Mouse (Mus musculus) heart, embryonic 15.5 days (tissue): ENCODE measurements at regions not wholly inside any gene's neighbourhood (a gene's known extent, or its start where the extent isn't known, plus 50 kb on each side); places are given as distances from the start of the nearest gene placed in this dataset.

Source experiments
- ATAC-seq: fragments of 200-750 bp; cut with Nextera tagmentation; replicated peaks from 2 replicates; pipeline ENCODE4 v1.8.0; 2017; ENCODE audit warnings: low read depth, moderate TSS enrichment; ENCODE audit not compliant: insufficient number of reproducible peaks, insufficient read depth, low FRiP score
- H3K27ac ChIP-seq: fragments of 300-500 bp; sonication (generic); 2 replicates; pipeline ENCODE4 v1.5.1; 2015; ENCODE audit warnings: mild to moderate bottlenecking, inconsistent platforms
- H3K27me3 ChIP-seq: fragments of 300-500 bp; sonication (generic); 2 replicates; pipeline ENCODE4 v1.6.1; 2015; ENCODE audit warnings: inconsistent platforms
- H3K36me3 ChIP-seq: fragments of 300-500 bp; sonication (generic); 2 replicates; pipeline ENCODE4 v1.6.1; 2015; ENCODE audit warnings: mild to moderate bottlenecking, inconsistent platforms
- H3K4me1 ChIP-seq: fragments of 300-500 bp; sonication (generic); replicated peaks from 2 replicates; pipeline ENCODE4 v1.6.1; 2015; ENCODE audit warnings: inconsistent platforms
- H3K4me2 ChIP-seq: fragments of 300-500 bp; sonication (generic); 2 replicates; pipeline ENCODE4 v1.6.1; 2015; ENCODE audit warnings: inconsistent platforms, mild to moderate bottlenecking, moderate library complexity
- H3K4me3 ChIP-seq: fragments of 300-500 bp; sonication (generic); 2 replicates; pipeline ENCODE4 v1.5.1; 2015; ENCODE audit warnings: mild to moderate bottlenecking, inconsistent platforms
- H3K9ac ChIP-seq: fragments of 300-500 bp; sonication (generic); 2 replicates; pipeline ENCODE4 v1.6.1; 2015; ENCODE audit warnings: mild to moderate bottlenecking, inconsistent platforms
- H3K9me3 ChIP-seq: fragments of 300-500 bp; sonication (generic); replicated peaks from 2 replicates; pipeline ENCODE4 v1.6.1; 2016; ENCODE audit warnings: inconsistent platforms
- WGBS: fragments of 180-500 bp; shearing (Covaris S2); methylation state at CpG from one replicate; pipeline ENCODE4 v1.1.7; 2015; ENCODE audit warnings: mixed read lengths; 5-methylcytosine and 5-hydroxymethylcytosine counted together

DNA sequence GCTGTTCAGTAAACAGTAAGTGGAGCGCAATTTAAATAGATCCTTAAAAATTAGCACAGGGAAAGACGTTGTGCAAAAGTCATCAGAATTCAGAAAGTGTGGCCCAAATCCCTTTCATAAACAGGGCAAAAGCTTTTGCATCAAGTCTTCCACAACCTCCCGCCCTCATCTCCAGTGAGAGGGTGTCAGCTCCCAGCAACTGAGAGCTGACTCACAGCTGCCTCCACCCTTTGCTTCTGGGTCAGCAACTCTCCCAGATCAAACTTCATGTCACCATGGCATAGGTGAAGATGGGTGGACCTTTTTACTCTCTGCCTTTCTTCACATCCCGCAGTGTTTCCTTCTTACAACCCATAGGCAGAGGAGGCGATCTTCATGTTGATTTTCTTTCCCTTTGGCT is 768.0 kb downstream of the Gm826 start:
- 78% methylated on average over 5 of the region's 5 CpGs for WGBS

DNA sequence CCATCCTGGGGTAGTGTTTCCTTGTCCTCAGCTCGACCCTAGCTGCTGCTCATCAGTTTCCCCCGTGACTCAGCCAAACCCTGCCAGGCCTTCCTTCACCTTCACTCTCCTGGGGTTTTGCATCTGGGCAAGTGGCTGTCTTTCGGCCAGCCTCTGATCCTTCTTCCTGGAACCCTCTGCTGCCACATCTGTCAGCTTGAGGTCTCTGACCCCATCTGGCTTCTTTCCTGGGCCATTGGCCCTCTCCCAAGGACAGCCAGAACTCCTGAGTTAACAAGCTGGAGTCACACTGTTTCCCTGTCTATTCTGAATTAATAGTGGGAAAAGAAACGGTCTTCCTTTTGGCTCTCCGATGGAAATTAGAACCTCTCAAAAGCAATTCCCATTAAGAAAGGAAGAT is 767.5 kb downstream of the Gm826 start:
- H3K4me3 ChIP-seq, result no peak overlapping the region
- no peaks in the 10 kb centered on the region for H3K27me3 ChIP-seq
- H3K27ac ChIP-seq, result no peak overlapping the region
- 44% methylated on average over 5 of the region's 5 CpGs for WGBS
- no peak overlapping the region for H3K9ac ChIP-seq
- ATAC-seq, result no peak
- H3K36me3 ChIP-seq, result no peaks in the 10 kb centered on the region
- no peaks in the 10 kb centered on the region for H3K4me1 ChIP-seq
- no peak overlapping the region for H3K4me2 ChIP-seq
- no peaks in the 10 kb centered on the region for H3K9me3 ChIP-seq

More for the DNA sequence above, 768.0 kb downstream of the Gm826 start:
- Histone ChIP-seq H3K36me3 (no peaks in the 10 kb centered on the region), H3K4me3 (no peak overlapping the region), H3K9ac (no peak overlapping the region), H3K4me1 (no peaks in the 10 kb centered on the region), H3K27me3 (no peaks in the 10 kb centered on the region), H3K27ac (no peak overlapping the region), H3K4me2 (no peak overlapping the region), H3K9me3 (no peaks in the 10 kb centered on the region)
- no peak for ATAC-seq

DNA sequence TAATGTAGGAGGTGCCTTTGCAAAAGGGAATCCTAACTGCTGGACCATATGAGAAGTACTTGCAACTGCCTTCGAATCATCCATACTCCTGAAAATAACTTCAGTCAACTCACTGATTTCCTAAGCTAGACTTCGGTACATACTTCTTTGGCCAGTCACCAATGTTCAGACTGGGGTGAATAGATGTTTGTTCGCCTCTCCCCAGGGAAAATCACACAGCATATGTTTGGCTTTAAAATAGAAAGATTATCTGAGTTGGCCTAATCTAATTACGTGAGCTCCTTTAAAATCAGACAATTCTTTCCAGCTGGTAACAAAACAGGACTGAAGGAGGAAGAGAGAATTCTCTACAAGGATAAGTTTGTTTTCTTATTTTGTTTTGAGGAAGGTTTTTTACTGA is 765.6 kb downstream of the Gm826 start:
- Histone ChIP-seq H3K27ac (no peak overlapping the region), H3K9ac (no peak overlapping the region), H3K4me1 (no peaks in the 10 kb centered on the region), H3K36me3 (no peaks in the 10 kb centered on the region), H3K4me3 (no peak overlapping the region), H3K27me3 (no peaks in the 10 kb centered on the region), H3K9me3 (no peaks in the 10 kb centered on the region), H3K4me2 (no peak overlapping the region)
- WGBS, result 71% methylated on average over 4 of the region's 4 CpGs
- no peak for ATAC-seq

DNA sequence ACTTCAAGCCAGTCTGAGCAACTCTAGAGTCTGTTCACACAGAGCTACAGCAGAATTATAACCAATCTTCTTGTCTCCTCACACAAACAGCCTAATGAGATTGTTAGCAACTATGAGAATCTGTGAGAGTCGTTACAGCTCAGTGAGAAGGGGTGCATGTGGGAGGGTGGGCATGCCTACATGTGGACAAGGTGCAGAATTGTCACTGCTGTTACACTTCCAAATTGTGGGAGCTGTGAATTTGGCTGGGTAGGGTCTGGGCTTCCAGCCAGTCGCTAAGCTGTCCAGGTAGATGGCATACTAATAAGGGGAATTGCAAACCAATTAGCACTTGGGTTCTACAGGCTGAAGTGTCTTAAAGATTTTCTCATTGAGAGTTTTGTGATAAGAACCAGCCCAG is 762.1 kb downstream of the Gm826 start:
- H3K9ac ChIP-seq, result no peak overlapping the region
- no peaks in the 10 kb centered on the region for H3K27me3 ChIP-seq
- H3K4me3 ChIP-seq, result no peak overlapping the region
- H3K9me3 ChIP-seq, result no peaks in the 10 kb centered on the region
- no peak overlapping the region for H3K4me2 ChIP-seq
- H3K36me3 ChIP-seq, result no peaks in the 10 kb centered on the region
- no peak overlapping the region for H3K27ac ChIP-seq
- no peaks in the 10 kb centered on the region for H3K4me1 ChIP-seq
- WGBS, result 78% methylated on average over 2 of the region's 2 CpGs
- no peak for ATAC-seq

GRCm38 (mm10) chr2:159575271-159575670 is 758.7 kb downstream of the Gm826 start:
- Histone ChIP-seq H3K4me1 (no peaks in the 10 kb centered on the region), H3K27ac (no peak overlapping the region), H3K36me3 (no peaks in the 10 kb centered on the region), H3K4me3 (no peak overlapping the region), H3K9ac (no peak overlapping the region), H3K9me3 (no peaks in the 10 kb centered on the region), H3K27me3 (no peaks in the 10 kb centered on the region), H3K4me2 (no peak overlapping the region)
- WGBS, result 59% methylated on average over 5 of the region's 5 CpGs
- no peak for ATAC-seq

DNA sequence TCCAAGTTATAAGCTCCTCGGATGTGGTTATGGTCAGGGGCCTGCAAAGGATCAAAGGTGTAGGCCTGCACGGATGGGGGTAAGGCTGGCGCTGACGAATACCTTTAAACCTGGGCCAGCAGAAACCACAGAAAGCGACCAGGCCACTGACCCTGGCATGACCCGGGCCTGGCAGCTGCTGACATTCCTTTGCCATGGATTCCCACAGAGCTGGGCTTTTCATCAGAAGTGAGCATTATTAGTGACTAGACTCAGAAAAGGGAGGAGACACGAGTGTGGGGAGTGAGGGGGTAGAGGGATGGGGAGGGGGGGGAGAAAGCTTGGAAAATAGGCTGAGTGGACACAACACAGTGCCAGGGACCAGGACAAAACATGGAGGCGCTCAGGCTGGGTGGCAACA is 750.9 kb downstream of the Gm826 start:
- Histone ChIP-seq H3K36me3 (no peaks in the 10 kb centered on the region), H3K27ac (no peak overlapping the region), H3K9ac (no peak overlapping the region), H3K4me3 (no peak overlapping the region), H3K4me1 (no peaks in the 10 kb centered on the region), H3K27me3 (no peaks in the 10 kb centered on the region), H3K4me2 (no peak overlapping the region), H3K9me3 (no peaks in the 10 kb centered on the region)
- ATAC-seq, result no peak
- WGBS, result 56% methylated on average over 8 of the region's 8 CpGs

GRCm38 (mm10) chr2:159584641-159585040 is 749.3 kb downstream of the Gm826 start:
- H3K27me3 ChIP-seq, result no peaks in the 10 kb centered on the region
- no peaks in the 10 kb centered on the region for H3K9me3 ChIP-seq
- H3K27ac ChIP-seq, result no peak overlapping the region
- H3K4me3 ChIP-seq, result no peak overlapping the region
- H3K4me1 ChIP-seq, result no peaks in the 10 kb centered on the region
- H3K4me2 ChIP-seq, result no peak overlapping the region
- no peak overlapping the region for H3K9ac ChIP-seq
- no peak for ATAC-seq
- H3K36me3 ChIP-seq, result no peaks in the 10 kb centered on the region

DNA sequence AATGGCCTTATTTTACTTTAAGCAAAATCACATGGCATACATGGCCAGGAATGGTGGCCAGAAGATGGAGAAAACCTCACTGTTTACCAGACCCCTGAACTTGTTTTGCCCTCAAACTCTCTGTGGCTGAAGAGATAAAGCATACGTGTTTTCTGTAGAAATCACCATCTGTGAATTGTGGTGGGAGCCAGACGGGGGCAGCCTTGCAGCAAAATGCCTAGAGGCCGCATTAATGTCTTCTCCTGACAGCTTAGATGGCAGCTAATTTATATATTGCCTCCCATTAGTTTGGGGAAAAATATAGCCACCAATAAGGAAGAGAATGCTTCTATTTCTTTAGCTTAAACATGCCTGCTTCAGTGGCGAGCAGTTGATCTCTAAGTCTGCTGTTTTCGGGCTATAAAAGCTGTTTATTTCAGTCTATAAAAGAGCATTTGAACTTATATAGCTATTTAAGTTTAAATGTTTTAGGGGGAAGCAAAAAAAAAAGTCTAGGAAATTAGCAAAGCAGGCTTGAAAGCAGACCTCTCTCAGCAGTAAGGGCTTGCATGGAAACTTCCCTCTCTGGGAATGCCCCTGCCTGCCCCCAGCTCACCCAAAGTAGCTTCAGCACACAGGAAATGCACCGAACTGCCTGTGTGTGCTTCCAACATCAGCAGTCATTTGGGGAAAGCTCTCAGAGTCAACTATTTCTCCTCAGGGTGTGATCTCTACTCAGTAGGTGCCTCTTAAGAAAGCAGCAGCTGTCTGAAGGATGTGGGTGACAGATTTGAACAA is 747.1 kb downstream of the Gm826 start:
- WGBS, result 44% methylated on average over 6 of the region's 6 CpGs
- H3K4me3 ChIP-seq, result no peak overlapping the region
- no peak for ATAC-seq

DNA sequence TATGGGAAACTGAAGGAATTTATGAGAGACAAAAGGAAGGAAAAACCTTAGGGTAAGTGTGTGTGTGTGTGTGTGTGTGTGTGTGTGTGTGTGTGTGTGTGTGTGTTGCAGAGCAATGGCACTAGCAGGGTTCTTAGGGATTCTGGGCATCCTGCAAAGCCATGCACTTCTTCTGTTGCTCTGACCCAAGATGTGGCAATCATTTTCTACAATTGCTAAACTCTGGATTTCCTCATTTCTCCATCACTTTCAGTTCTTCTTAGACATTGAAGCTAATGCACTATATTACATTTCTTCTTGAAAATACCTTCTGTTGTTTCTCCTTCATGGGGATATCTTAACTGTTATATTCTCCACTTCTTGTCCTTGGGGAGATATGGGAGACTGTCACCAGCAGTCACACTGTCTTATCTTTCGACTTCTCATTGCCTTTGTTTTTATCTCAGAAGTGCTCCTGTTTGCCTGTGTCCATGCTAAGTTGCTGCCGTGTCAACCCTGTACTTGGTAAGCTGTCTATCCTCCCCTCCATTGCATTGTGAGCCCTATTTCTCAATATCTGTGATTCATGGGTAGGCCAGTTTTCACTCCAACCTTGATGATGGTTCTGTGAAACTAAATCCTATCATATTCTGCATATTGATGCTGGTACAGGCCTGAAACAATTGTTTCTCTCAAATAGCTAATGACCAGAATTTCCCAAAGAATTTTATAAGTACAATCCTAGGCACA is 742.4 kb downstream of the Gm826 start:
- Histone ChIP-seq H3K36me3 (no peaks in the 10 kb centered on the region), H3K27me3 (no peaks in the 10 kb centered on the region), H3K4me1 (no peaks in the 10 kb centered on the region), H3K9ac (no peak overlapping the region), H3K4me2 (no peak overlapping the region), H3K4me3 (no peak overlapping the region), H3K27ac (no peak overlapping the region), H3K9me3 (no peaks in the 10 kb centered on the region)
- 35% methylated on average over 2 of the region's 2 CpGs for WGBS
- no peak for ATAC-seq

More for the DNA sequence above, 747.1 kb downstream of the Gm826 start:
- Histone ChIP-seq H3K4me2 (no peak overlapping the region), H3K27me3 (no peaks in the 10 kb centered on the region), H3K27ac (no peak overlapping the region), H3K9me3 (no peaks in the 10 kb centered on the region), H3K9ac (no peak overlapping the region), H3K4me1 (no peaks in the 10 kb centered on the region), H3K36me3 (no peaks in the 10 kb centered on the region)

- no peaks in the 10 kb centered on the region for H3K36me3 ChIP-seq
- H3K27me3 ChIP-seq, result no peaks in the 10 kb centered on the region
- 31% methylated on average over 5 of the region's 5 CpGs for WGBS
- H3K4me2 ChIP-seq, result no peak overlapping the region
- H3K27ac ChIP-seq, result no peak overlapping the region
- no peaks in the 10 kb centered on the region for H3K4me1 ChIP-seq
- H3K4me3 ChIP-seq, result no peak overlapping the region
- no peak overlapping the region for H3K9ac ChIP-seq
- ATAC-seq, result no peak; the same call in 1 of the 2 replicates
- H3K9me3 ChIP-seq, result no peaks in the 10 kb centered on the region
Observed at GRCm38 (mm10) chr2:159592841-159593240, 741.1 kb downstream of the Gm826 start.

DNA sequence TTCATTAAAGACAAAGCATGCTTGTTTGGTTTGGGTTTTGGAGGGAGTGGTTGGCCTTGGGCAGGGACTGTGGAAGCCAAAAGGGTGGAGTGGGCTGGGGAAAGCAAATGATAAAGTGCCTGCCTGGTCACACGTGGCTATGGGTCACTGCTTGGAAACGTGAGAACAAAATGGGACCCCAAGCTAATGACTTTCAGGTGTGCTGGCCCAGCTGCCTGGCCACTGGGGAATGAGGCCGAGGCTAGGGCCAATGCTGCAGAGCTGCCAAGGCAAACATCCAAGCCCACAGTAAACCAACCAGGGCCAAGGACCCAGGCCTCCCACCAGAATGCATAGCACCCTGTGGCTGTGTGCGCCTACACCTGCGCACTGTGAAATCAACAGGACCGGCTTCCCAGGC is 737.7 kb downstream of the Gm826 start:
- Histone ChIP-seq H3K4me1 (peaks cover 9% of the 10 kb centered on the region), H3K36me3 (no peaks in the 10 kb centered on the region), H3K27ac (no peak overlapping the region), H3K9me3 (no peaks in the 10 kb centered on the region), H3K27me3 (no peaks in the 10 kb centered on the region), H3K4me3 (no peak overlapping the region), H3K9ac (no peak overlapping the region), H3K4me2 (no peak overlapping the region)
- WGBS, result 72% methylated on average over 6 of the region's 6 CpGs
- ATAC-seq, result no peak

DNA sequence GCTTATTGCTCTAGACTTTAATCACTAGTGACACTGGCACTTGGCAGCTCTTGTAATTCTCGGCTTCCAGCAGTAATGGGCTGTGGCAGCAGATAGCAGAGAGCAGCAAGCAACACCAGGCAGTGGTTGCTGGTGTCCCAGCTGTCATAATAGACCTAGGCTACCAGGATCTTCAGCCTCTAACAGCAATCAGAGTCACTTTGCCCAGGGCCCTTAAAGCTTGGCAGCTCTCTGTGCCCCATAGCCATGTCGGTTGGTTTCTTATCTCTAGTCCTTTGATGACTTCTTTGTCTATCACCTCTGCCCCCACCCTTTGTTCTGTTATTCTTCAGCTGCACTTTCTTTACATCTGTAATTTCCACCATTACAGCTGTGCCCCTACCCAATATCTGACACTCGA is 735.9 kb downstream of the Gm826 start:
- H3K4me2 ChIP-seq, result 0 out of 2 replicates have a peak overlapping the region, but pooled peaks have one; percentile 15
- 14% methylated on average over 3 of the region's 3 CpGs for WGBS
- peaks cover 9% of the 10 kb centered on the region for H3K4me1 ChIP-seq
- no peaks in the 10 kb centered on the region for H3K9me3 ChIP-seq
- H3K27ac ChIP-seq, result peak overlapping the region; percentile 24; the same call in 1 of the 2 replicates
- H3K9ac ChIP-seq, result no peak overlapping the region
- H3K36me3 ChIP-seq, result no peaks in the 10 kb centered on the region
- no peaks in the 10 kb centered on the region for H3K27me3 ChIP-seq
- peak; percentile 73 for ATAC-seq
- H3K4me3 ChIP-seq, result no peak overlapping the region
